Mouse (Mus musculus): ENCODE results near the gene Fgr. TPM values are rescaled to one million over a fixed set of nuclear protein-coding genes. Genes with fewer than 3 reads are reported as not detected.

Gene Fgr
- polyA plus RNA-seq, 1 experiment from 2014 or later: not detected

- Histone ChIP-seq H3K9me3 (ENCODE audit: control insufficient read depth, low read length) (no peaks in the 10 kb centered on the region), H3K4me1 (ENCODE audit: control insufficient read depth, insufficient read depth, low read length) (peaks cover 89% of the 10 kb centered on the region), H3K4me2 (peak overlapping the region; percentile 41), H3K27me3 (ENCODE audit: control insufficient read depth, insufficient read depth, low read length) (peaks cover 25% of the 10 kb centered on the region), H3K9ac (ENCODE audit: low read length) (peak overlapping the region; percentile 49), H3K27ac (ENCODE audit: low read depth, low read length) (peak overlapping the region; percentile 74), H3K36me3 (ENCODE audit: control insufficient read depth, insufficient read depth, low read length) (no peaks in the 10 kb centered on the region), H3K4me3 (ENCODE audit: low read depth, low read length) (no peak overlapping the region)
- ATAC-seq (ENCODE audit: low FRiP score): peak; percentile 36
- WGBS: 3% methylated on average over 27 of the region's 28 CpGs
- DNase-seq (ENCODE audit: low spot score, missing footprints): peak; percentile 96
These were observed 69.0 kb downstream of the Fgr start for GRCm38 (mm10) chr4:133042651-133043635.

DNA sequence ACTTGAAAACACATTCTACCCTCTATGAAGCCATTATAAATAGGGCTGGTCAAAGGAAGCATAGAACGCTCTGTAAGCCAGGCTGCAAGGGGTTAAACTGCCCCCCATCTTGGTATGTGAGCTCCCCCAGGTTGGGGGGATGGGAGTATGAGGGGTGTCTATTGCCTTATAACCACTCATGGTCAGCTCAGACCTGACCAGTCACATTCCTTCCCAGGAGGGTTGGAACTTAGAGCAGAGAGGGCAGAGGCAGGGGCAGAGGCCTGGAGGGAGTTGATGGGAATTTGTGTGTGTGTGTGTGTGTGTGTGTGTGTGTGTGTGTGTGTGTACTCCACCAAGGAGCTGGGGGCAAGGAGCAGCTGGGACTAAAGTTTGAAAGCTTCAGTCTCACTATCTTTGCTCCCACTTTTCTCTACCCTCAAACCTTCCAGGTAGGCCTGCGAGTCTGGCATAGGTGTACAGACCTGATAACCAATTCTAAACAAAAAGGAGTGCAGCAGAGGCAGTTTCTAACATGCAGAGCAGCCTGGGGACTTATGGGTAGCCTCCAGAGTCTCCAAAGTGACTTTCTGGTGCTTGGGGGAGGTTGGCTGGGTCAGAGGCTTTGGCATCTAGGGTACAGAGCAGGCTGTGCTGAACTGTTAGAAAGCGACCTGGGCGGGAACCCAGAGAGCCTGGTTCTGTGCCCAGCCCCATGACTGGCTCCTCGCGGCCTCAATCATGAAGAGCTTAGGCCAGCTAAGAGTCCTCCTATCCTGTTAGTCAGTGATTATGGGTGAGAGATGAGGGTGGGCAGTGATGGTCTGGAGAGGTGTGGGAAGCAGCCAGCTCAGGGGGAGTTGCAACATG is 70.1 kb downstream of the Fgr start:
- H3K4me1 ChIP-seq (ENCODE audit: control insufficient read depth, insufficient read depth, low read length): peaks cover 90% of the 10 kb centered on the region
- no peak overlapping the region for H3K4me3 ChIP-seq (ENCODE audit: low read depth, low read length)
- H3K36me3 ChIP-seq (ENCODE audit: control insufficient read depth, insufficient read depth, low read length): no peaks in the 10 kb centered on the region
- WGBS: 23% methylated on average over 6 of the region's 6 CpGs
- peak overlapping the region; percentile 49; the same call in 1 of the 2 replicates for H3K9ac ChIP-seq (ENCODE audit: low read length)
- no peak for ATAC-seq (ENCODE audit: low FRiP score)
- H3K27me3 ChIP-seq (ENCODE audit: control insufficient read depth, insufficient read depth, low read length): peaks cover 16% of the 10 kb centered on the region
- H3K9me3 ChIP-seq (ENCODE audit: control insufficient read depth, low read length): no peaks in the 10 kb centered on the region
- H3K27ac ChIP-seq (ENCODE audit: low read depth, low read length): peak overlapping the region; percentile 74
- H3K4me2 ChIP-seq: peak overlapping the region; percentile 41; the same call in 1 of the 2 replicates
- peak; percentile 90 for DNase-seq (ENCODE audit: low spot score, missing footprints)

DNA sequence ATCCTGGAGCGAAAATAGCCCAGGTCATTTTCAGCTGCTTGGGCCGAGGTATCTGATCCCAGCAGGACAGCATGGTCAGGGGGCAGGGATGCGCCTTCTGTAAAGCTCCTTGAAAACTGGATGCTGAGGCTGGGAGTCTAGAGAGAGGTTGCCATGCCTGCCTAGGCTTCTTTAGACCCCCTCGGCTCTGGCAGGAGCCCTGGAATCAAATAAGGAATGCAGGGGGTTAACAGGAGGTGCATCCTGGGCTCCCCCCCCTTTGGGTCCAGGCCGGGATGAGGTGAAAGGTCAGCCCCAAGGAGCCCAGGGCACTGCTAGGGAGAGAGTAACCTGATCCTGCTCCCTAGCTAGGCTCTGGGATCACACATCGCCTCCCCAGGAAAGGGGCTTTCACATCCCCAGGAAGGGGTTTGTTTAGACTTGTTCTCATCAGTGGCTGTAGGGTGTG is 70.8 kb downstream of the Fgr start:
- 0 out of 2 replicates have a peak overlapping the region, but pooled peaks have one; percentile 9 for H3K9ac ChIP-seq (ENCODE audit: low read length)
- WGBS: 5% methylated on average over 6 of the region's 6 CpGs
- no peak overlapping the region for H3K4me2 ChIP-seq

GRCm38 (mm10) chr4:133045771-133046474 is 72.0 kb downstream of the Fgr start:
- Histone ChIP-seq H3K4me2 (no peak overlapping the region), H3K4me1 (ENCODE audit: control insufficient read depth, insufficient read depth, low read length) (peaks cover 85% of the 10 kb centered on the region), H3K9ac (ENCODE audit: low read length) (peak overlapping the region; percentile 14; the same call in 1 of the 2 replicates), H3K4me3 (ENCODE audit: low read depth, low read length) (no peak overlapping the region), H3K36me3 (ENCODE audit: control insufficient read depth, insufficient read depth, low read length) (no peaks in the 10 kb centered on the region), H3K9me3 (ENCODE audit: control insufficient read depth, low read length) (no peaks in the 10 kb centered on the region), H3K27ac (ENCODE audit: low read depth, low read length) (peak overlapping the region; percentile 5; the same call in 1 of the 2 replicates), H3K27me3 (ENCODE audit: control insufficient read depth, insufficient read depth, low read length) (no peaks in the 10 kb centered on the region)
- ATAC-seq (ENCODE audit: low FRiP score) (no peak), DNase-seq (ENCODE audit: low spot score, missing footprints) (no peak)
- WGBS: 30% methylated on average over 11 of the region's 11 CpGs

More for the DNA sequence above, 70.8 kb downstream of the Fgr start:
- Histone ChIP-seq H3K9me3 (ENCODE audit: control insufficient read depth, low read length) (no peaks in the 10 kb centered on the region), H3K4me1 (ENCODE audit: control insufficient read depth, insufficient read depth, low read length) (peaks cover 89% of the 10 kb centered on the region), H3K36me3 (ENCODE audit: control insufficient read depth, insufficient read depth, low read length) (no peaks in the 10 kb centered on the region), H3K27me3 (ENCODE audit: control insufficient read depth, insufficient read depth, low read length) (peaks cover 11% of the 10 kb centered on the region), H3K27ac (ENCODE audit: low read depth, low read length) (no peak overlapping the region), H3K4me3 (ENCODE audit: low read depth, low read length) (no peak overlapping the region)
- no peak for DNase-seq (ENCODE audit: low spot score, missing footprints)
- ATAC-seq (ENCODE audit: low FRiP score): no peak

DNA sequence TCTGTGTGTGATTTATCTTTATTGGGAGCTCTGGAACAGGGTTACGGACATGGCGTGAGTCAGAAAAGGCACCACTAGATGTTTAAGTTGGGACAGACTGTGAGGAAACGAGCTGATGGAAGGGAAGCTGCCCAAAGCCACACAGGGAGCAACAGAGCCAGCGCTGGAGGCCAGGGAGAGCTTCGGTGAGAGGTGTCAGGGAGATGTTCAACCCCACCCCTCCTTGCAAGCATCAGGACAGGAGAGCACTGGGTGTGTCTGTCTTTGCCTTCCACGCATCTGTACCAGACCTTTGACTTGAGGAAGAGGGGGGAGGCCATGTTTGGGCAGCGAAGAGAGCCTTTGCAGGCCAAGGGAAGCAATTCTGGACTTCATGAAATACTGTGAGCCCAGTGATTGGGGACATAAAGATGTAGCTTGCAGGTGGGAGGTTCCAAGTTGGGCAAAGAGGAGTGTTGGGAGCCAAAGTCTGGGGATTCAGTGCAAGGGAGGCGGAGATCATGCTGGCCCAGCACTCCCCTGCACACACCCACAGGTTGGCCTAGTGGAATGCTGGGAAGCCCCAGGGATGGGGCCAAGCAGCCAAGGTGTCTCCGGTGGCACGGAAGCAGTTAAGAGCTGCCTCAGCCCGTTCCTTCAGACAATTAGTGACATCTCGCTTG is 72.9 kb downstream of the Fgr start:
- Histone ChIP-seq H3K9ac (ENCODE audit: low read length) (peak overlapping the region; percentile 33; the same call in 1 of the 2 replicates), H3K4me3 (ENCODE audit: low read depth, low read length) (no peak overlapping the region)
- no peak; the same call in 1 of the 2 replicates for ATAC-seq (ENCODE audit: low FRiP score)

DNA sequence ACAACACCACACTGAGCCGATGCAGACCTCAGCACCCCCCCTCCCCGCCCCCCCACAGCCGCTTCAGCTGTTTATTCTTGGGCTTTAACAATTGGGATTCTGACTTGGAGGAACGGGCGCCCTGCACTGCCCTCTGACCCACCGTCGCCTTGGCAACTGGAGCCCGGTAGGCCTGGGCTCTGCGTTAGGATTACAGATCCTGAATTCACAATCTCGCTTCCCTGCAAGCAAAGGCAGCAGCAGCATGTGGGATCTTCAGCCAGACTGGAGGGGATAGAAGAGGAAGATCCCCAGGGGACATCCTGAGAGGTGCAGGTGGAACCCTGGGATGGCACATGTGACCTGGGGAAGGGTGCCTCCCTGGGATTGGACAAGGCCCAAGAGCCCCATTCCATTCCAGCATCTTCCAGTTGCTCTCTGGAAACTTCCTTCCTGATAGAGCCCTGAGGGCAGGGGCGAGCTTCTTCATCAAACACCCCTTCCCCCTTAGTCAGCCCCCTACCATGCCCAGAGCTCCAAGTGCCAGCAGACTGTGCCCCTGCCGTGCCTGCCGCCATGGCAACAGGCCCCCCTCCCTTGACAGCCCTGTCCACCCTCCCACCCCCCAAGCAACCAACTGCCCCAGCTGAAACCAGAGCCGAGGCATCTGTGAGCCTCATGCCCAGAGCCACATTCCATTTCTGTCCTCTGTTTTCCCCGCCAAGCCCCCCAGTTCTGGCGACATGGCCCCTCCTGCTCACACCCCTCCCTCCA is 73.6 kb downstream of the Fgr start:
- Histone ChIP-seq H3K4me1 (ENCODE audit: control insufficient read depth, insufficient read depth, low read length) (peaks cover 82% of the 10 kb centered on the region), H3K27me3 (ENCODE audit: control insufficient read depth, insufficient read depth, low read length) (no peaks in the 10 kb centered on the region), H3K4me2 (peak overlapping the region; percentile 35), H3K9ac (ENCODE audit: low read length) (peak overlapping the region; percentile 36), H3K27ac (ENCODE audit: low read depth, low read length) (peak overlapping the region; percentile 75), H3K9me3 (ENCODE audit: control insufficient read depth, low read length) (no peaks in the 10 kb centered on the region), H3K36me3 (ENCODE audit: control insufficient read depth, insufficient read depth, low read length) (no peaks in the 10 kb centered on the region), H3K4me3 (ENCODE audit: low read depth, low read length) (no peak overlapping the region)
- peak; percentile 71 for ATAC-seq (ENCODE audit: low FRiP score)
- WGBS: 5% methylated on average over 16 of the region's 16 CpGs
- DNase-seq (ENCODE audit: low spot score, missing footprints): peak; percentile 96

More for the DNA sequence above, 72.9 kb downstream of the Fgr start:
- peaks cover 84% of the 10 kb centered on the region for H3K4me1 ChIP-seq (ENCODE audit: control insufficient read depth, insufficient read depth, low read length)
- DNase-seq (ENCODE audit: low spot score, missing footprints): no peak
- peak overlapping the region; percentile 75 for H3K27ac ChIP-seq (ENCODE audit: low read depth, low read length)
- H3K9me3 ChIP-seq (ENCODE audit: control insufficient read depth, low read length): no peaks in the 10 kb centered on the region
- WGBS: 19% methylated on average over 12 of the region's 12 CpGs
- H3K36me3 ChIP-seq (ENCODE audit: control insufficient read depth, insufficient read depth, low read length): no peaks in the 10 kb centered on the region
- peak overlapping the region; percentile 35 for H3K4me2 ChIP-seq
- no peaks in the 10 kb centered on the region for H3K27me3 ChIP-seq (ENCODE audit: control insufficient read depth, insufficient read depth, low read length)

DNA sequence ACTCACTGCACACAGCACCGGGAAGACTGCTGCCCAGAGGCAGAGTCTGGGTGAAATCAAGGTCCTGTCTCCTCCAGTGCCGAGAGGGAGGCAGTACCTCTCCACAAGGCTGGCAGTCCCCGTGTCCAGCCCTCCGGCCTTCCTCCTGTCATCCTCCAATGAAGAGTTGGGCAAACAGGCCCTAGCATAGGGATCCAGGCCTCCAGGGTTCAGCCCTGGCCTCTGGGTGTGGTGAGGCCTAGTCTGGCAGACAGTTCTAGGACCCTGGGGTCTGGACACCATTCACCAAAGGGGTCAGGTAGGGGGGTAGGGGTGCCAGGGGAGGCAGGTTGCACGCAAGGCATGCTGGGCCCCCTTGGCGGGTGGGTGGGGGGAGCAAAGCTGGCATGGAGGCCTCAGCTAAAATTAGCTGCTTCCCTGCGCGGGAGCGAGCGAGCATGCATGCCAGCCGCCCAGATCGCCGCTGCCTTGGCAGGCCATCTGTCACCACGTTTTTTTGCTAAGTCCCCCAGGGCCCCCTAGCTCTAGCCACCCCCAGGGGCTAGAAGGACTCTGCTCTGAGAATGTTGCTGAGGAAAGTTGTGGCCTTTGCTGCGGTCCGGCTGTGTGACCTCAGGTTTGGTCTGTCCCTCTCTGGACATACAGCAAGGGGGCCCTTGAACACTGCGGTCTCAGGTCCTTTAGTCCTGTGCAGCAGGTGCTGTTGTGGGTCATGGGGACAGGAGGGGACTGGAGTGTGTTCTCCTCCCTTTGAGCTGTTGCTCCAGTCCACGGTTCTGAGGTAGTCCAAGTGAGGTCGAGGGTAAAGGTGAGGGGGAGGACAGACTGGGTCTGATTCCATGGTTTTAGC is 75.4 kb downstream of the Fgr start:
- peaks cover 65% of the 10 kb centered on the region for H3K4me1 ChIP-seq (ENCODE audit: control insufficient read depth, insufficient read depth, low read length)
- no peaks in the 10 kb centered on the region for H3K36me3 ChIP-seq (ENCODE audit: control insufficient read depth, insufficient read depth, low read length)
- peak overlapping the region; percentile 34 for H3K9ac ChIP-seq (ENCODE audit: low read length)
- no peaks in the 10 kb centered on the region for H3K27me3 ChIP-seq (ENCODE audit: control insufficient read depth, insufficient read depth, low read length)
- no peak overlapping the region for H3K4me2 ChIP-seq
- no peak overlapping the region for H3K27ac ChIP-seq (ENCODE audit: low read depth, low read length)
- no peak for ATAC-seq (ENCODE audit: low FRiP score)
- no peak for DNase-seq (ENCODE audit: low spot score, missing footprints)
- H3K4me3 ChIP-seq (ENCODE audit: low read depth, low read length): no peak overlapping the region
- no peaks in the 10 kb centered on the region for H3K9me3 ChIP-seq (ENCODE audit: control insufficient read depth, low read length)
- WGBS: 77% methylated on average over 19 of the region's 19 CpGs
